Comparison of ENCODE assay signal across 17 mouse cellular contexts in the genomic region with DNA sequence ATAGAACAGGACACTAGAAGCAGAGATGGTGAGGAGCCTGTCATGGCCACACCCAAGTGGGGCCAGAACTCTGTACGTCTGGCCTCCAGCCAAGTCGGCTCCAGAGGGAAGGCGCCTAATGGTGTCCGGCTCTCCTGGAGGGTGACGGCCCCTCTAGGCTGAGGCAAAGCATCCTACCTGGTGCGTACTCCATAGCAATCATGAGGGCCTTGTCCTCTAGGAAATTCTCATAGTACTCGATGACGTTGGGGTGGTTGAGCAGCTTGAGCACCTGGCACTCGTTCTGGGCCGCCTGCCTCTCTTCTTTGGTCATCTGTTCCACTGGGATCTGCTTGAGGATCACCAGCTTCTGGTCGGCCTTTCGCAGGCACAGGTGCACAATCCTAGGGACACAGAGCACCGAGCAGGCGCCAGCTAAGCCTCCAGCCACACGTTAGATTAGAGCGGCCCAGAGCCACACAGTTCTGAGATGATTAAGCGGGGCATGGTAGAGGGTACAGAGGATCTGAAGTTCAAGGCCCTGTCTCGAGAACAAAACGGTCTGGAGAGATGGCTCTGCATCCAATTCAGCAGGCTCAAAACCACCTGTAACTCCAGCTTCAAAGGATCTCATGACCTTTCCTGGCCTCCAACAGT. TPM values are rescaled to one million over a fixed set of nuclear protein-coding genes. Genes with fewer than 3 reads are reported as not detected.
DNase-seq lines count a peak whose midpoint lies in the region; ATAC-seq and TF ChIP-seq lines count a peak whose summit lies in the region.
"Had no signal": no experiment of that assay in that cellular context is flagged by ENCODE, and none has a peak within 500 bp of the region (broad histone marks: within the 10 kb centered on the region; RNA-seq: fewer than 3 reads in every experiment).

No protein-coding gene starts in this region.

- TF ChIP-seq EP300 in lung, postnatal 0 days (IDR thresholded peaks at IDR 0.05), result no peak

- no peaks in the 10 kb centered on the region for H3K4me1 ChIP-seq in lung, postnatal 0 days (ENCODE audit: insufficient read depth, low read depth, low read length)

- WGBS in lung, postnatal 0 days, result 72% methylated on average over 19 of the region's 19 CpGs

- no peak for TF ChIP-seq CTCF in lung, postnatal 0 days (IDR thresholded peaks at IDR 0.05)

- H3K9me3 ChIP-seq in lung, postnatal 0 days (ENCODE audit: low read length), result no peaks in the 10 kb centered on the region
- H3K9me3 ChIP-seq: hindbrain, embryonic 12.5 days; limb, embryonic 12.5 days; neural tube, embryonic 12.5 days had no signal

- H3K27ac ChIP-seq in lung, postnatal 0 days (ENCODE audit: low read length), result no peak overlapping the region
- H3K27ac ChIP-seq: hindbrain, embryonic 12.5 days; limb, embryonic 12.5 days; neural tube, embryonic 12.5 days had no signal

- H3K27me3 ChIP-seq in lung, postnatal 0 days (replicated peaks; ENCODE audit: insufficient read depth, low read length), result no peaks in the 10 kb centered on the region
- H3K27me3 ChIP-seq: hindbrain, embryonic 12.5 days; limb, embryonic 12.5 days; neural tube, embryonic 12.5 days had no signal

- H3K36me3 ChIP-seq in lung, postnatal 0 days (ENCODE audit: insufficient read depth, low read length), result no peaks in the 10 kb centered on the region; the same call in 1 of the 2 replicates
- H3K36me3 ChIP-seq: hindbrain, embryonic 12.5 days; neural tube, embryonic 12.5 days had no signal

- no peak for ATAC-seq in lung, postnatal 0 days
- ATAC-seq: forebrain, embryonic 14.5 days had no signal

- peak; percentile 91 for DNase-seq in heart, adult 11 months
- no peak for DNase-seq in heart, postnatal 4 days
- DNase-seq in lung, adult 18-20 months, result peak; percentile 71 to 75
- no peak for DNase-seq in lung, postnatal 0 days (ENCODE audit: low spot score)
- peak; percentile 64 for DNase-seq in MN1 (ENCODE audit: low spot score)
- DNase-seq in lung, postnatal 36 days, result peak; percentile 73
- DNase-seq in layer of hippocampus, adult 8-10 months (ENCODE audit: low spot score in 2 of 2), result no peak
- DNase-seq: cerebellum, adult 9-10 months; kidney, adult 18-20 months; kidney, postnatal 14 days; spleen, adult 18-20 months had no signal

- no peak overlapping the region for H3K4me2 ChIP-seq in lung, postnatal 0 days (replicated peaks; ENCODE audit: low read depth, low read length)
- H3K4me2 ChIP-seq: hindbrain, embryonic 12.5 days; limb, embryonic 12.5 days; midbrain, embryonic 11.5 days; neural tube, embryonic 12.5 days had no signal

- H3K4me3 ChIP-seq in lung, postnatal 0 days (ENCODE audit: low read depth, low read length), result no peak overlapping the region
- H3K4me3 ChIP-seq: hindbrain, embryonic 12.5 days; limb, embryonic 12.5 days; neural tube, embryonic 12.5 days had no signal

- no peak overlapping the region for H3K9ac ChIP-seq in lung, postnatal 0 days (replicated peaks; ENCODE audit: low read depth)
- H3K9ac ChIP-seq: hindbrain, embryonic 12.5 days; limb, embryonic 12.5 days; neural tube, embryonic 12.5 days had no signal

RNA-seq across cellular contexts. Expression of a gene that starts 3.6 kb away (rescaled TPM):
- 1 to 10 TPM; 7.7 to 8.6 TPM for total RNA-seq in heart, postnatal 4 days (2021)
- 11.7 and 14.4 TPM in 2 replicates for polyA plus RNA-seq in lung, postnatal 0 days (2015; fragmentation: Nextera tagmentation; extraction: Ambion mirVana)
- total RNA-seq in layer of hippocampus, adult 8-10 months (2022), result 1 to 10 TPM; 3.0 to 3.5 (median 3.3) TPM

RNA-seq across cellular contexts. Expression of a gene that starts 3.6 kb away (rescaled TPM):
- 1 to 10 TPM; 8.4 to 9.8 TPM for total RNA-seq in heart, postnatal 4 days (2021)
- polyA plus RNA-seq in lung, postnatal 0 days (2015; fragmentation: Nextera tagmentation; extraction: Ambion mirVana), result 18.2 and 20.0 TPM in 2 replicates
- 10 to 100 TPM; 16.6 to 24.8 (median 23.8) TPM for total RNA-seq in layer of hippocampus, adult 8-10 months (2022)

RNA-seq across cellular contexts. Expression of a gene that starts 7.5 kb away (rescaled TPM):
- total RNA-seq in heart, postnatal 4 days (2021), result 10 to 100 TPM; 25.8 to 27.5 TPM
- polyA plus RNA-seq in lung, postnatal 0 days (2015; fragmentation: Nextera tagmentation; extraction: Ambion mirVana), result 33.0 and 33.9 TPM in 2 replicates
- total RNA-seq in layer of hippocampus, adult 8-10 months (2022), result 10 to 100 TPM in 3 of 4 experiments, 1 to 10 TPM in 1; 9.2 to 11.1 (median 10.4) TPM

RNA-seq across cellular contexts. Expression of a gene that starts 10.5 kb away (rescaled TPM):
- total RNA-seq in heart, postnatal 4 days (2021), result 1,000 to 10,000 TPM; 1,082 to 1,148 TPM
- polyA plus RNA-seq in lung, postnatal 0 days (2015; fragmentation: Nextera tagmentation; extraction: Ambion mirVana), result 991 and 1,079 TPM in 2 replicates
- 100 to 1,000 TPM; 606 to 878 (median 722) TPM for total RNA-seq in layer of hippocampus, adult 8-10 months (2022)

RNA-seq across cellular contexts. Expression of a gene that starts 15.4 kb away (rescaled TPM):
- total RNA-seq in heart, postnatal 4 days (2021), result 10 to 100 TPM; 25.2 to 28.0 TPM
- polyA plus RNA-seq in lung, postnatal 0 days (2015; fragmentation: Nextera tagmentation; extraction: Ambion mirVana), result 103 and 104 TPM in 2 replicates
- 10 to 100 TPM; 28.2 to 39.4 (median 36.4) TPM for total RNA-seq in layer of hippocampus, adult 8-10 months (2022)
- total RNA-seq: monocyte, adult 5-6 weeks had no signal

Comparison
In these comparisons a context has a peak if more than half of its experiments do, and no peak if none do; other contexts are left out.
1. DNase-seq: peak in heart, adult 11 months (single experiment), lung, adult 18-20 months (2 of 2), MN1 (single experiment) and lung, postnatal 36 days (single experiment); none in heart, postnatal 4 days (single experiment), lung, postnatal 0 days (single experiment) and layer of hippocampus, adult 8-10 months (0 of 2).